Mouse (Mus musculus): ENCODE results near the gene Cradd.

GRCm38 (mm10) chr10:95170721-95171354 is 153.1 kb downstream of the Cradd start:
- TF ChIP-seq FLI1 (IDR thresholded peaks at IDR 0.05; ENCODE audit: low read length): no peak
- no peak for TF ChIP-seq GATA1 (IDR thresholded peaks at IDR 0.05; ENCODE audit: borderline replicate concordance, low read length)
